Mouse (Mus musculus) megakaryocyte, embryonic 14.5 days (primary cell): ENCODE results near the gene Hs6st3. TPM values are rescaled to one million over a fixed set of nuclear protein-coding genes. Genes with fewer than 3 reads are reported as not detected.

Experiments
- H3K27me3 ChIP-seq: replicated peaks from 2 replicates; pipeline ENCODE3; 2012; ENCODE audit warnings: inconsistent platforms
- H3K36me3 ChIP-seq: replicated peaks from 2 replicates; pipeline ENCODE3; 2012; ENCODE audit warnings: low read length, inconsistent platforms, mixed read lengths
- H3K4me1 ChIP-seq: 2 replicates; pipeline ENCODE4 v1.6.1; 2012; ENCODE audit warnings: inconsistent platforms
- H3K4me3 ChIP-seq: replicated peaks from 2 replicates; pipeline ENCODE3; 2012; ENCODE audit warnings: moderate library complexity, mild to moderate bottlenecking, inconsistent platforms
- H3K9me3 ChIP-seq: 2 replicates; pipeline ENCODE4 v1.6.1; 2012; ENCODE audit warnings: inconsistent platforms
- FLI1 ChIP-seq: IDR thresholded peaks from 2 replicates; pipeline ENCODE4 v1.6.1; 2012; ENCODE audit warnings: low read length, inconsistent platforms, mixed read lengths
- GATA1 ChIP-seq: IDR thresholded peaks from 3 replicates; pipeline ENCODE4 v1.6.1; 2012; ENCODE audit warnings: mixed read lengths, low read length, inconsistent platforms, borderline replicate concordance
- polyA plus RNA-seq: library from polyadenylated mRNA; stranded (reverse); fragments of >175 nt; gene quantifications from 2 replicates; pipeline ENCODE4 v1.2.3, GENCODE M21; 2012; ENCODE audit warnings: low replicate concordance; ENCODE audit not compliant: insufficient read depth

Gene Hs6st3
- polyA plus RNA-seq, result 1.0 TPM in 1 of 2 replicates, not detected in the other

DNA sequence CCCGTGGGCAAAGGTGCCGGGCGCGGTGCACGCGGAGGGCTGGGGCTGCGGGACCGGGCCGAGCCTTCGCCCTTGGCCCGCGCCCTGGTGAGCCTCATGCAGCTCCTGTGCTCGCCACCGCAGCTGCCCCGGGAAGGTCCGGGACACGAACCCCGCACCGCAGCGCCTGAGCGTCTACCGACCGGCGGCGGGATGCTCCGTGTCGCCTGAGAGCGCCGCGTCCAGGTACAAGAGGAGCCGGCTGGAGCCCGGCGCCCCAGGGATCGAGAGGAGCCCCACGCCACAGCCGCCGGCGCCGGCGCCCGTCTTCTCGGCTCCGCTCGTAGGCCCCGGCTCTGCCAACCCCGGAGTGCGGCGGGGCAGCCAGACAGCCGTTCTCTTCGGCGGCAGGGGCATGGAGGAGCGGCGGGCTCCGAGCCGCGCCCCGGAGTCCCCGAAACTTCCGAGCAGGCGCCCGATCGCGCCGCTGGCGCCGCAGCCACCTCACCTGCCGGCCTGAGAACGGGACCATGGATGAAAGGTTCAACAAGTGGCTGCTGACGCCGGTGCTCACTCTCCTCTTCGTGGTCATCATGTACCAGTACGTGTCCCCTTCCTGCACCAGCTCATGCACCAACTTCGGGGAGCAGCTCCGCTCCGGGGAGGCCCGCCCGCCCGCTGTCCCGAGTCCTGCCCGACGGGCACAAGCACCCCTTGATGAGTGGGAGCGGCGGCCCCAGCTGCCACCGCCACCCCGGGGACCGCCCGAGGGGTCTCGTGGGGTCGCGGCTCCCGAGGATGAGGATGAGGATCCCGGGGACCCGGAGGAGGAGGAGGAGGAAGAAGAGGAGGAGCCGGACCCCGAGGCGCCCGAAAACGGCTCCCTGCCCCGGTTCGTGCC lies at the start of gene Hs6st3:
Gene Hs6st3, plus strand, starts transcription at position 436 of the 880 bp plus-strand sequence.
- TF ChIP-seq FLI1 (no peak), GATA1 (no peak)
- Histone ChIP-seq H3K36me3 (no peaks in the 10 kb centered on the region), H3K4me3 (peak within 1 kb of the TSS; percentile 81), H3K4me1 (peaks cover 12% of the 10 kb centered on the region), H3K27me3 (peaks cover 56% of the 10 kb centered on the region), H3K9me3 (peaks cover 12% of the 10 kb centered on the region; the same call in 1 of the 2 replicates)

DNA sequence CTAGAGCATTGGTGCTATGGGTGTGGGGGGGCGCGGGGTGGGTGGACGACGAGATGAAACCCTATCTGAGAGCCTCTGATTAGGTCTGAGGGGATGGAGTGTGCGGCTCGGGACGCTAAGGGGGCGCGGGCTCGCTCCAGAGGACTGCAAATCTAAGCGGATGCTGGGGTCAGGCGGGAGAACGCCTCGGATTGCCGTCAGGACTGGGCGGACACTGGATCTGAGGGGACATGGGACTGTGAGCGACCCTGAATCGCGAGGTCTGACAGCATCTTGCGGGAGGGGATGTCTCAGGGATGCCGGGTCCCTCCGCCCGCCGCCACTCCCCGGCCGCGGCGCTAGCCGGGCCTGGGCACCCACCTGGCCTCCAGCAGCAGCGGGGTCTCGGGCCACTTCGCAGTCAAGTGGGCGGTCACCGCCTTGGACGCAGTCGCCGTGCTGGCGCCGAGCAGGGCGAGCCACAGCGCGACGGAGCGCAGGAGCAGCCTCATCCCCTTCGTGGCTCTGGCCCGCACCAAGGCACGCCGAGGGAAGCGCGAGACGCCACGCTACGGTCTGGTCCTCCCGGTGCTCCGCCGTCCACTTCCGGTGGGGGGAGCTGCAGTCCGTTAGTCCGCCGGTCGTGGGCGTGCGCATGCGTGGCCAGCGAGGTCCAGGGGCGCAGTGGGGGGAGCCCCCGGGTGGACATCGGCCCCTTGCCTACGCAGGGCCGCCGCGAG lies 39.1 kb upstream of the Hs6st3 start, which contains the start of gene Uggt2:
Gene Uggt2, minus strand, starts transcription at position 580 of the 719 bp plus-strand sequence.
- peaks cover 28% of the 10 kb centered on the region for H3K27me3 ChIP-seq
- peak within 1 kb of the TSS; percentile 88 for H3K4me3 ChIP-seq
- peaks cover 7% of the 10 kb centered on the region for H3K4me1 ChIP-seq
- H3K9me3 ChIP-seq, result peaks cover 10% of the 10 kb centered on the region
- H3K36me3 ChIP-seq, result no peaks in the 10 kb centered on the region
- TF ChIP-seq GATA1 (no peak), FLI1 (no peak)

DNA sequence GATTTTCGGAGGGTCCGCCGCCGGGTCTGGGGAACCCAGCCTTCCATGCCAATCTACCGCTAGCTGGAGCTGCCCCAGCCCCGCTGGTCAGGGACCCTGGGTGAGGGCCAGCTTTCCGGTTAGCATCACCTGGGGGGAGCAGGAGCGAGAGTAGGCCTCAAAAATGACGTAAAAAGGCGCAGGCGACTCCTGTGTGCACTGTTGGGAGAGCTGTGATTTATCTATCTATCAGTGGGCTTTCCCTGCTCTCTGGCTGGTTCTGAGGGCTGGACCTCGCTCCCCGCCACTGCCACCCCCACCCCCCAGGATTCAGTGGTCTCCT lies 38.6 kb upstream of the Hs6st3 start:
- TF ChIP-seq GATA1, result no peak
- no peak for TF ChIP-seq FLI1
- Histone ChIP-seq H3K36me3 (no peaks in the 10 kb centered on the region), H3K27me3 (peaks cover 28% of the 10 kb centered on the region), H3K4me3 (no peak overlapping the region), H3K9me3 (peaks cover 10% of the 10 kb centered on the region), H3K4me1 (peaks cover 7% of the 10 kb centered on the region)

DNA sequence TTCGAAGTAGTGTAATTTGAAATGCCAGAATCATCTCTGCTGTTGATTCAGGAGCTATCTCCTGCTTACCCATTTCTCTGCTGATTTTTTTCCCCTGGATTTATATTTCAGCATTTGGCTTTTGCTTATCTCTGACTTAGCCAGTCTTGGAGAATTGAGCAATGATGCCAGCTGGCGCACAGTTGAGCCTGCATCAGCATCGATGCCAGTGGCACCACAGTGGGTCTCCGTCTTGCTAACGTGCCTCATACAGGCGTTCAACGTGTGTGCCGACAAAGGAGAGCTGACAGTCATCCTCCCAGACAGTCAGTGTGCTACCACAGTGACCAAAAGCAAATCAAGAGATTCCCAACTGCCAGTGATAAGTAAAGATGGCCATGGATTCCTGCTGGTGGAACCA lies 30.6 kb upstream of the Hs6st3 start:
- H3K36me3 ChIP-seq, result no peaks in the 10 kb centered on the region
- no peaks in the 10 kb centered on the region for H3K4me1 ChIP-seq
- H3K9me3 ChIP-seq, result no peaks in the 10 kb centered on the region
- H3K4me3 ChIP-seq, result no peak overlapping the region
- no peaks in the 10 kb centered on the region for H3K27me3 ChIP-seq
- TF ChIP-seq GATA1, result no peak
- TF ChIP-seq FLI1, result no peak

DNA sequence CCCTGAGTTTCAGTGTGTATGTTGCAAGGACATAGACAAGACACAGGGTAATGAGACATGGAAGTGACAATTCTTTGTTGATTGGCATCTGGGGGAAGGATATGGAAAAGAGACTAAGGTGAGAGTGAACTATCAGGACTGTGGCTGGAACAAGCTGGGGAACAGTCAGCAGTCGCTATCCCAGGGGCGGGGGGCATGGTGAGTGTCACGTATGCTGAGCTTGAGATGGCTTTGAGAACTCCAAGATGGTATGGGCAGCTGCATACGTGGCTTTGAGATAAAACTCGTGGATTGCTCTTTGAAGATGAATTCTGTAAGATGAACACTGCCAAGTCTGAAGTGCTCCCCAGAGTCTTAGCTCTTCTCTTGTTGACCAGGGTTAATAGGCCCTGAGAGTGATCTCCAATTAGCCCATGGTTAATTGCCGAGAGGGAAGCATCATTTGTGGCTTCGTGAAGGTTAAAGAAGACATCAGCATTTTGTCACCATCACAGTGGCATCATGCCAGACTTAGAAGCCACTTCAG lies 29.3 kb upstream of the Hs6st3 start:
- no peaks in the 10 kb centered on the region for H3K27me3 ChIP-seq
- TF ChIP-seq FLI1 (no peak), GATA1 (no peak)
- no peak overlapping the region for H3K4me3 ChIP-seq
- H3K4me1 ChIP-seq, result no peaks in the 10 kb centered on the region
- H3K9me3 ChIP-seq, result no peaks in the 10 kb centered on the region
- no peaks in the 10 kb centered on the region for H3K36me3 ChIP-seq

DNA sequence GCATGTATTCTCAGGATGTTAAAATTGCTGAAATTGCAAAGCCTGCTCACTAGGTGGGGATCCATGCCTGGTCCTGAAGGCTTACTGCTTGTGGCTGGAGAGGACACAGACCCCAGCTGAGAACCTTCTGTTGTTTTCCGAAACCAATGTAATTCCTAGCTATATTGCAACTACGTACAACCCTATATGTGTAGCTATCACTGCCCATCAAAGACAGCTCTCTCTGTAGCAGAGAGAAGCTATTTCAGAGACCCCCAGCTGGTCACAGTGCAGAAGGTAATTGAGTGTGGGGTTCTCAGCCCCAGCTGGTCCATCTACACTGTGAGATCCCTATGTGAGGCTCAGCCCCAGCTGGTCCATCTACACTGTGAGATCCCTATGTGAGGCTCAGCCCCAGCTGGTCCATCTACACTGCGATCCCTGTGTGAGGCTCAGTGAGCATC lies 28.3 kb upstream of the Hs6st3 start:
- Histone ChIP-seq H3K27me3 (no peaks in the 10 kb centered on the region), H3K4me3 (no peak overlapping the region), H3K36me3 (no peaks in the 10 kb centered on the region), H3K9me3 (no peaks in the 10 kb centered on the region), H3K4me1 (no peaks in the 10 kb centered on the region)
- TF ChIP-seq FLI1 (no peak), GATA1 (no peak)

DNA sequence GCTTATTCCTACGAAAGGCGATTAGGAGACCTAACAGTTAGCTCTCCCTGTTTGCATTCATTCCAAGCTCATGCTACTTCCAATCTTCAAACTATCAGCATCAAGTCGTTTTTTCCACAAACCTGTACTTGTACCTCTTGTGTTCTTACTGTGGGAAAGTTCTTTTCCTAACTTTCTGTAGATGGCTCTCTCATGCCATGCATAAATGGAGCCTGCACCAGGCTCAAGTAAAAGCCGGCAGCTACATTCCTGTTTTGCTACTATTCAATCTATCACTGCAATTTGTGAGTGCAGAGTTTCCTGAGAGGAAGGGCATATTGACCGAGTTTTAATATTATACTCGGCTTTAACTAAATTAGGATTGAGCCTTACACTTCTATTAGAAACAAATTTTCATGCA lies 25.6 kb upstream of the Hs6st3 start:
- no peaks in the 10 kb centered on the region for H3K9me3 ChIP-seq
- H3K4me1 ChIP-seq, result no peaks in the 10 kb centered on the region

DNA sequence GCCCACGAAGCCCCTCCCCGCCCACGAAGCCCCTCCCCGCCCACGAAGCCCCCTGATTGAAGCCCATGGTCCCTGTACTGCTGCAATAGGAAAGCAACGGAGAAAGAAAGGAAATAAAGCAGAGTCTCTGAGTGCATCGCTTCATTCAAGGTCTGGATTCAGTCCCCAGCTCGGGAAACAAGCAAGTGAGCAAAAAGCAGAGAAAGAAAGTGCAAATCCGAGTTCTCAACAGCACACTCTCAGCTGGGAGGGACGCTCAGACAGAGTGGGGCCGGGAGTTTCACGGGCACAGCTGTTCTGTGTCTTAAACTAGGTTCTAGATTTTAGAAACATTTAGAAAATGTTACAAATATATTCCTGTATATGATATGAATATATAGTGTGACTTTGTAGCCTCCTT lies 14.6 kb upstream of the Hs6st3 start:
- peaks cover 4% of the 10 kb centered on the region; the same call in 1 of the 2 replicates for H3K9me3 ChIP-seq
- H3K36me3 ChIP-seq, result no peaks in the 10 kb centered on the region
- TF ChIP-seq GATA1 (no peak), FLI1 (no peak)
- peaks cover 12% of the 10 kb centered on the region for H3K27me3 ChIP-seq
- H3K4me3 ChIP-seq, result no peak overlapping the region
- H3K4me1 ChIP-seq, result no peaks in the 10 kb centered on the region

More for the DNA sequence above, 25.6 kb upstream of the Hs6st3 start:
- Histone ChIP-seq H3K27me3 (no peaks in the 10 kb centered on the region), H3K36me3 (no peaks in the 10 kb centered on the region), H3K4me3 (no peak overlapping the region)
- no peak for TF ChIP-seq FLI1
- TF ChIP-seq GATA1, result no peak

DNA sequence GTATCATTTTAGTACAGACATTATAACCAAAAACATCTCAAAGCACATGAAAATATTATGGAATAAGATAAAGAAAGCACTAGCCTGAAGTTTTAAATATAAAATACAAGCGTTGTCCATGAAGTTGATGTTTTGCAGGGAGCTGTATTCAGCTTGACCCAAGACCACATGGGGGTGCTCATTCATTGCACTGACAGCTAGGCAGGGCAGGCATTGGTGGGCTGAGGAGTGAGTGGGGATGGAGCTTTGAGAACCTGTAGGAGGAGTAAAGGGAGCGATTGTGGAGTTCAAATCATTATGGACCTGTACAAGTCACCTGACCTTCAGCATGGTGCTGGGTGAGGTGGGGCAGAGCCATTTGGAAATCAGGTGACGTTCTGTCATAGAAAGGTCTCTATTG lies 14.1 kb upstream of the Hs6st3 start:
- Histone ChIP-seq H3K9me3 (peaks cover 4% of the 10 kb centered on the region; the same call in 1 of the 2 replicates), H3K4me1 (no peaks in the 10 kb centered on the region), H3K27me3 (peaks cover 12% of the 10 kb centered on the region), H3K4me3 (no peak overlapping the region), H3K36me3 (no peaks in the 10 kb centered on the region)
- no peak for TF ChIP-seq GATA1
- no peak for TF ChIP-seq FLI1
